Mouse (Mus musculus) layer of hippocampus, adult 2 months (tissue): ENCODE measurements around the gene 1700028P14Rik. TPM values are rescaled to one million over a fixed set of nuclear protein-coding genes. Genes with fewer than 3 reads are reported as not detected.
A peak's percentile ranks its signal among the peaks of the same experiment; 100 is the strongest.
"Not testable (repeated sequence)": the region's sequence is repeated elsewhere in the genome, so short reads cannot be mapped to it uniquely, and the experiment has no call there.

Source experiments
- DNase-seq, 2 experiments: peaks; one replicate each; pipeline ENCODE4 v3.0.0; 2022; ENCODE audit warnings: low spot score in 2 of 2
- H3K27ac ChIP-seq: fragments of 200-600 bp; 2 replicates; pipeline ENCODE4 v1.8.1; 2022
- H3K4me3 ChIP-seq: fragments of 200-600 bp; 2 replicates; pipeline ENCODE4 v1.8.1; 2022; ENCODE audit warnings: mild to moderate bottlenecking
- CTCF ChIP-seq: fragments of 200-600 bp; conservative IDR thresholded peaks from 2 replicates; pipeline ENCODE4 v1.8.1; 2022; ENCODE audit warnings: antibody characterized with exemption, mild to moderate bottlenecking, moderate library complexity
- long read RNA-seq, 2 experiments: library from polyadenylated mRNA; stranded (forward); transcript quantifications; one replicate each; pipeline ENCODE4 v2.0.0; 2021; ENCODE audit warnings: borderline mapping rate in 2 of 2
- total RNA-seq, 2 experiments: library from RNA; stranded (reverse); gene quantifications; 2 replicates each; pipeline ENCODE4 v1.2.3; 2021

1700028P14Rik gene
- total RNA-seq: 1 to 10 TPM; 1.0 to 1.8 TPM
- long read RNA-seq, experiment 1, partial matches to known transcripts: 1 of 1 reads
- long read RNA-seq, experiment 1, other reads (novel, unspliced or antisense): 0 of 1 reads
- long read RNA-seq, experiment 2: 0 reads

GRCm38 (mm10) chr19:23652644-23653043 is at the start of gene 1700028P14Rik:
TSS of gene 1700028P14Rik (minus strand) at chr19:23652812.
- H3K4me3 ChIP-seq: peak within 1 kb of the TSS; percentile 39; the same call in 1 of the 2 replicates

GRCm38 (mm10) chr19:23699131-23699530 is 46.5 kb upstream of the 1700028P14Rik start:
- no peak overlapping the region for H3K27ac ChIP-seq
- no peak for TF ChIP-seq CTCF
- no peak for DNase-seq
- H3K4me3 ChIP-seq: no peak overlapping the region

More at GRCm38 (mm10) chr19:23652644-23653043, at the start of gene 1700028P14Rik:
- no peak within 1 kb of the TSS for H3K27ac ChIP-seq
- no peak for TF ChIP-seq CTCF
- DNase-seq: peak; percentile 23 to 29

GRCm38 (mm10) chr19:23698366-23698765 is 45.8 kb upstream of the 1700028P14Rik start:
- no peak for DNase-seq
- Histone ChIP-seq H3K4me3 (no peak overlapping the region), H3K27ac (no peak overlapping the region)
- no peak for TF ChIP-seq CTCF

- Histone ChIP-seq H3K4me3 (no peak overlapping the region), H3K27ac (peak overlapping the region; percentile 19; the same call in 1 of the 2 replicates)
- DNase-seq: no peak
- peak; percentile 33; the same call in 1 of the 2 replicates for TF ChIP-seq CTCF
Measured at GRCm38 (mm10) chr19:23697861-23698260, 45.2 kb upstream of the 1700028P14Rik start.

- H3K27ac ChIP-seq: peak overlapping the region; percentile 40
- TF ChIP-seq CTCF: no peak
- H3K4me3 ChIP-seq: no peak overlapping the region
- DNase-seq: no peak
Measured at GRCm38 (mm10) chr19:23694344-23694743, 41.7 kb upstream of the 1700028P14Rik start.

- peak overlapping the region; percentile 71 for H3K4me3 ChIP-seq
- peak overlapping the region; percentile 98 for H3K27ac ChIP-seq
- peak; percentile 13 to 27 for DNase-seq
- TF ChIP-seq CTCF: no peak
Measured at GRCm38 (mm10) chr19:23688421-23688946, 35.9 kb upstream of the 1700028P14Rik start.

- DNase-seq: peak; percentile 74 to 92
- peak within 1 kb of the TSS; percentile 71 for H3K4me3 ChIP-seq
- peak within 1 kb of the TSS; percentile 98 for H3K27ac ChIP-seq
- TF ChIP-seq CTCF: no peak; the same call in 1 of the 2 replicates
Measured at GRCm38 (mm10) chr19:23687296-23688021, 34.8 kb upstream of the 1700028P14Rik start, which contains the start of gene Ptar1. TSS of gene Ptar1 (plus strand) at chr19:23687429.

- DNase-seq: no peak
- TF ChIP-seq CTCF: no peak
- H3K27ac ChIP-seq: peak overlapping the region; percentile 98
- peak overlapping the region; percentile 71 for H3K4me3 ChIP-seq
Measured at GRCm38 (mm10) chr19:23686962-23687295, 34.3 kb upstream of the 1700028P14Rik start.

GRCm38 (mm10) chr19:23675656-23676055 is 23.0 kb upstream of the 1700028P14Rik start:
- DNase-seq, H3K4me3 ChIP-seq, H3K27ac ChIP-seq: not testable (repeated sequence)

GRCm38 (mm10) chr19:23673021-23673420 is 20.4 kb upstream of the 1700028P14Rik start:
- Histone ChIP-seq H3K4me3 (no peak overlapping the region), H3K27ac (no peak overlapping the region)
- TF ChIP-seq CTCF: no peak
- no peak for DNase-seq

- no peak for TF ChIP-seq CTCF
- Histone ChIP-seq H3K27ac (no peak overlapping the region), H3K4me3 (no peak overlapping the region)
- no peak for DNase-seq
Measured at GRCm38 (mm10) chr19:23668142-23668655, 15.6 kb upstream of the 1700028P14Rik start.

- DNase-seq: no peak
- no peak overlapping the region for H3K4me3 ChIP-seq
- TF ChIP-seq CTCF: no peak
Measured at GRCm38 (mm10) chr19:23664083-23664482, 11.5 kb upstream of the 1700028P14Rik start.

GRCm38 (mm10) chr19:23658350-23658749 is 5.7 kb upstream of the 1700028P14Rik start:
- no peak for DNase-seq
- H3K4me3 ChIP-seq: no peak overlapping the region
- no peak for TF ChIP-seq CTCF
- H3K27ac ChIP-seq: no peak overlapping the region

More at GRCm38 (mm10) chr19:23664083-23664482, 11.5 kb upstream of the 1700028P14Rik start:
- no peak overlapping the region for H3K27ac ChIP-seq
